Mouse (Mus musculus): ENCODE measurements around the gene B4galnt1. TPM values are rescaled to one million over a fixed set of nuclear protein-coding genes. Genes with fewer than 3 reads are reported as not detected.

The B4galnt1 gene
- total and polyA plus RNA-seq, 3 experiments, result 24.6 to 66.0 (median 65.8) TPM

- 0 out of 2 replicates have a peak, but pooled peaks have one; percentile 20 for TF ChIP-seq ZKSCAN1 (IDR thresholded peaks at IDR 0.05; ENCODE audit: low read depth, low read length)
- 0 out of 2 replicates have a peak, but pooled peaks have one; percentile 7 for TF ChIP-seq ZC3H11A (IDR thresholded peaks at IDR 0.05; ENCODE audit: low read depth, low read length)
- TF ChIP-seq GABPA (IDR thresholded peaks at IDR 0.05; ENCODE audit: low read depth, low read length), result no peak
- TF ChIP-seq RAD21 (IDR thresholded peaks at IDR 0.05; ENCODE audit: low read depth, low read length), result no peak
- peak; percentile 67 for TF ChIP-seq SIN3A (IDR thresholded peaks at IDR 0.05; ENCODE audit: low read length)
- no peak for TF ChIP-seq CTCF (IDR thresholded peaks at IDR 0.05 in 2 of 3, conservative IDR thresholded peaks at IDR 0.05 in 1 of 3; ENCODE audit: control insufficient read depth in 1 of 3, insufficient read depth in 1 of 3, low read depth in 2 of 3, low read length in 3 of 3, poor library complexity in 1 of 3, severe bottlenecking in 1 of 3)
- no peak for TF ChIP-seq KAT2A (conservative IDR thresholded peaks at IDR 0.05; ENCODE audit: low read depth, low read length)
- TF ChIP-seq CHD1 (IDR thresholded peaks at IDR 0.05; ENCODE audit: low read depth, low read length), result no peak
- no peak for TF ChIP-seq BHLHE40 (IDR thresholded peaks at IDR 0.05; ENCODE audit: borderline replicate concordance, low read depth, low read length)
- no peak for TF ChIP-seq CHD2 (IDR thresholded peaks at IDR 0.05; ENCODE audit: low read length)
- TF ChIP-seq E2F4 (IDR thresholded peaks at IDR 0.05; ENCODE audit: borderline replicate concordance, low read depth, low read length), result no peak
- no peak for TF ChIP-seq TAL1 (IDR thresholded peaks at IDR 0.05; ENCODE audit: low read length)
- peak; percentile 93; the same call in 1 of the 2 replicates for TF ChIP-seq ZMIZ1 (IDR thresholded peaks at IDR 0.05; ENCODE audit: low read depth, low read length)
Observed at GRCm38 (mm10) chr10:127122784-127123435, 42.1 kb upstream of the B4galnt1 start (continued).

GRCm38 (mm10) chr10:127123436-127123805 lies 41.6 kb upstream of the B4galnt1 start:
- Histone ChIP-seq H3K4me1 (ENCODE audit: control insufficient read depth in 1 of 2, insufficient read depth in 2 of 2, low read length in 2 of 2) (peaks cover 8 to 33% of the 10 kb centered on the region in 2 experiments), H3K4me3 (ENCODE audit: control insufficient read depth in 1 of 2, insufficient read depth in 1 of 2, low read depth in 2 of 2, low read length in 2 of 2) (peak overlapping the region; percentile 50 to 62), H3K9ac (ENCODE audit: control insufficient read depth, low read depth, low read length, poor library complexity, severe bottlenecking) (peak overlapping the region; percentile 50)
- TF ChIP-seq MAFK (IDR thresholded peaks at IDR 0.05; ENCODE audit: borderline replicate concordance, low read depth, low read length) (no peak), MYB (IDR thresholded peaks at IDR 0.05; ENCODE audit: low read depth, low read length) (no peak), TAL1 (IDR thresholded peaks at IDR 0.05; ENCODE audit: low read length) (no peak), CHD1 (IDR thresholded peaks at IDR 0.05; ENCODE audit: low read depth, low read length) (no peak), NELFE (IDR thresholded peaks at IDR 0.05; ENCODE audit: low read depth, low read length) (no peak), HCFC1 (IDR thresholded peaks at IDR 0.05; ENCODE audit: low read depth, low read length) (peak; percentile 65), NRF1 (IDR thresholded peaks at IDR 0.05; ENCODE audit: insufficient read depth, low read depth, low read length, poor library complexity, severe bottlenecking) (no peak), KAT2A (conservative IDR thresholded peaks at IDR 0.05; ENCODE audit: low read depth, low read length) (no peak), MEF2A (IDR thresholded peaks at IDR 0.05; ENCODE audit: extremely low read depth, insufficient replicate concordance, low read depth, low read length, poor library complexity, severe bottlenecking) (no peak), GATA1 (IDR thresholded peaks at IDR 0.05; ENCODE audit: low read depth, low read length) (no peak), MXI1 (IDR thresholded peaks at IDR 0.05; ENCODE audit: low read depth, low read length) (peak; percentile 56), USF2 (IDR thresholded peaks at IDR 0.05; ENCODE audit: borderline replicate concordance in 1 of 2, insufficient read depth in 1 of 2, low read depth in 1 of 2, low read length in 2 of 2) (no peak), ELF1 (IDR thresholded peaks at IDR 0.05; ENCODE audit: low read depth, low read length) (no peak), TCF12 (IDR thresholded peaks at IDR 0.05; ENCODE audit: low read depth, low read length) (peak; percentile 50), ZC3H11A (IDR thresholded peaks at IDR 0.05; ENCODE audit: low read depth, low read length) (peak; percentile 74), TBP (IDR thresholded peaks at IDR 0.05; ENCODE audit: low read depth, low read length) (no peak), POLR2AphosphoS5 (IDR thresholded peaks at IDR 0.05; ENCODE audit: borderline replicate concordance, low read depth, low read length) (no peak), UBTF (IDR thresholded peaks at IDR 0.05; ENCODE audit: borderline replicate concordance, insufficient read depth, low read depth, low read length) (no peak), RAD21 (IDR thresholded peaks at IDR 0.05; ENCODE audit: low read depth, low read length) (peak; percentile 78), SIN3A (IDR thresholded peaks at IDR 0.05; ENCODE audit: low read length) (peak; percentile 77; the same call in 1 of the 2 replicates), POLR2A (IDR thresholded peaks at IDR 0.05; ENCODE audit: control insufficient read depth in 1 of 2, insufficient read depth in 1 of 2, low read depth in 1 of 2, low read length in 2 of 2, poor library complexity in 1 of 2) (no peak), SMC3 (IDR thresholded peaks at IDR 0.05; ENCODE audit: low read depth, low read length) (peak; percentile 76), BHLHE40 (IDR thresholded peaks at IDR 0.05; ENCODE audit: borderline replicate concordance, low read depth, low read length) (peak; percentile 28; the same call in 1 of the 2 replicates), CTCF (IDR thresholded peaks at IDR 0.05 in 2 of 3, conservative IDR thresholded peaks at IDR 0.05 in 1 of 3; ENCODE audit: control insufficient read depth in 1 of 3, insufficient read depth in 1 of 3, low read depth in 2 of 3, low read length in 3 of 3, poor library complexity in 1 of 3, severe bottlenecking in 1 of 3) (peak; percentile 61 to 85 (median 73)), MAX (IDR thresholded peaks at IDR 0.05; ENCODE audit: low read length) (no peak; the same call in none of the 2 replicates), POLR2AphosphoS2 (IDR thresholded peaks at IDR 0.05; ENCODE audit: low read length) (no peak), USF1 (IDR thresholded peaks at IDR 0.05; ENCODE audit: low read depth, low read length) (0 out of 2 replicates have a peak, but pooled peaks have one; percentile 3)

More at GRCm38 (mm10) chr10:127123436-127123805, 41.6 kb upstream of the B4galnt1 start:
- no peaks in the 10 kb centered on the region for H3K27me3 ChIP-seq (ENCODE audit: control insufficient read depth in 1 of 2, insufficient read depth in 2 of 2, low read length in 2 of 2)
- peaks cover 0 to 28% of the 10 kb centered on the region in 2 experiments; a peak in 2 of 4 replicates for H3K36me3 ChIP-seq (ENCODE audit: control insufficient read depth in 1 of 2, insufficient read depth in 2 of 2, low read length in 2 of 2)
- peak overlapping the region; percentile 65 for H3K27ac ChIP-seq (ENCODE audit: control insufficient read depth, low read depth, low read length)
- H3K79me2 ChIP-seq (ENCODE audit: control insufficient read depth, insufficient read depth, low read length, poor library complexity), result peaks cover 7% of the 10 kb centered on the region
- H3K9me3 ChIP-seq (replicated peaks; ENCODE audit: insufficient read depth, low read length), result no peaks in the 10 kb centered on the region
- peak; percentile 93 for DNase-seq (ENCODE audit: low read depth, low spot score)

All from MEL (cell line).